14 mouse cellular contexts compared by ENCODE assay signal in the genomic region with DNA sequence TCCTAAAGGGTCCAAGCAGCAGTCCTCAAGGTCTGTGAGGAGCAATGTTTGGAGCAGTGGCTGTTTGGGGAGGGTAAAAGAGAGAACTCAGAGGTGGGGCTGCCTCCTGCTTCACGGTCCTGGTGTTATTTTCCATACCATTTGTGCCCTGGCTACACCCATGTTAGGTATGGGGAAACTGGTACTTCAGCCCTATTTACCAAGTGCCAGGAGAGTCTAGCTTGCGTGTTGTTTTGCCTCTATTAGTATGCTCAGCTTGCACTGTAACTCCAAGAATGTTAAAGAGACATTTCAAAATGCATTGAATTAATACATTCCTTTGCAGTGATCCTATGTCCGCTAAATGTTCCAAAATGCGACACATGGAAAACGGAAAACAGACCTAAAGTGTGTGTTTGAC. TPM values are rescaled to one million over a fixed set of nuclear protein-coding genes. Genes with fewer than 3 reads are reported as not detected.
"Had no signal": no experiment of that assay in that cellular context is flagged by ENCODE, and none has a peak within 500 bp of the region (broad histone marks: within the 10 kb centered on the region; RNA-seq: fewer than 3 reads in every experiment).

No protein-coding gene starts in this region.

- H3K4me3 ChIP-seq: kidney, embryonic 15.5 days; limb, embryonic 13.5 days; liver, embryonic 15.5 days; lung, embryonic 15.5 days; midbrain, embryonic 10.5 days; neural tube, embryonic 13.5 days had no signal

- ATAC-seq: midbrain, embryonic 16.5 days had no signal

- DNase-seq: kidney, adult 2 months; kidney, postnatal 14 days; left cerebral cortex, postnatal 4 days; right cerebral cortex, postnatal 25 days; thymus, adult 18-20 months; thymus, postnatal 14 days had no signal

- H3K9ac ChIP-seq: kidney, embryonic 15.5 days; limb, embryonic 13.5 days; liver, embryonic 15.5 days; lung, embryonic 15.5 days; neural tube, embryonic 13.5 days had no signal

- H3K36me3 ChIP-seq: kidney, embryonic 15.5 days; limb, embryonic 13.5 days; liver, embryonic 15.5 days; lung, embryonic 15.5 days; midbrain, embryonic 10.5 days; neural tube, embryonic 13.5 days had no signal

- H3K4me2 ChIP-seq: kidney, embryonic 15.5 days; limb, embryonic 13.5 days; liver, embryonic 11.5 days; liver, embryonic 15.5 days; lung, embryonic 15.5 days; neural tube, embryonic 13.5 days had no signal

- H3K4me1 ChIP-seq: limb, embryonic 13.5 days; neural tube, embryonic 13.5 days had no signal

- H3K27me3 ChIP-seq: kidney, embryonic 15.5 days; limb, embryonic 13.5 days; liver, embryonic 15.5 days; lung, embryonic 15.5 days; neural tube, embryonic 13.5 days had no signal

- H3K9me3 ChIP-seq: kidney, embryonic 15.5 days; limb, embryonic 13.5 days; liver, embryonic 15.5 days; lung, embryonic 15.5 days; midbrain, embryonic 10.5 days; neural tube, embryonic 13.5 days had no signal

- H3K27ac ChIP-seq: kidney, embryonic 15.5 days; limb, embryonic 13.5 days; liver, embryonic 15.5 days; lung, embryonic 15.5 days; midbrain, embryonic 10.5 days; neural tube, embryonic 13.5 days had no signal

RNA-seq across cellular contexts. Expression of a gene that starts 41.2 kb away (rescaled TPM):
- polyA plus RNA-seq: liver, embryonic 11.5 days; neural tube, embryonic 13.5 days had no signal
